Mouse (Mus musculus): ENCODE measurements around the gene Casc3. TPM values are rescaled to one million over a fixed set of nuclear protein-coding genes. Genes with fewer than 3 reads are reported as not detected.
A peak's percentile ranks its signal among the peaks of the same experiment; 100 is the strongest.

Gene Casc3
- polyA plus RNA-seq, 1 experiment: 22.1 TPM

GRCm38 (mm10) chr11:98870791-98871190 is 66.1 kb downstream of the Casc3 start:
- Histone ChIP-seq H3K4me2 (ENCODE audit: low read depth) (no peak overlapping the region), H3K36me3 (ENCODE audit: control insufficient read depth, insufficient read depth) (peaks cover 7% of the 10 kb centered on the region), H3ac (ENCODE audit: control insufficient read depth, insufficient read length) (no peak overlapping the region), H3K4me3 (no peak overlapping the region), H3K27me3 (ENCODE audit: control insufficient read depth, insufficient read depth, insufficient read length) (no peaks in the 10 kb centered on the region), H3K79me2 (ENCODE audit: control insufficient read depth, insufficient read depth) (peaks cover 40% of the 10 kb centered on the region)
- TF ChIP-seq POLR2A (IDR thresholded peaks at IDR 0.05; ENCODE audit: insufficient read length, low read depth) (no peak), MYOG (IDR thresholded peaks at IDR 0.05; ENCODE audit: control insufficient read depth in 1 of 3, insufficient read depth in 1 of 3, insufficient read length in 2 of 3, low read depth in 2 of 3) (no peak), USF1 (IDR thresholded peaks at IDR 0.05; ENCODE audit: low read depth) (no peak), REST (IDR thresholded peaks at IDR 0.05; ENCODE audit: insufficient read depth, insufficient read length) (no peak), E2F4 (IDR thresholded peaks at IDR 0.05; ENCODE audit: insufficient read depth) (no peak), TCF12 (IDR thresholded peaks at IDR 0.05; ENCODE audit: insufficient read depth, poor library complexity, severe bottlenecking) (no peak), TCF3 (IDR thresholded peaks at IDR 0.05; ENCODE audit: insufficient read length, low read depth) (no peak), POLR2AphosphoS2 (IDR thresholded peaks at IDR 0.05; ENCODE audit: insufficient read length, low read depth) (no peak), CEBPB (IDR thresholded peaks at IDR 0.05; ENCODE audit: insufficient read depth, poor library complexity, severe bottlenecking) (no peak), MAX (IDR thresholded peaks at IDR 0.05; ENCODE audit: low read depth) (no peak), MYOD1 (IDR thresholded peaks at IDR 0.05; ENCODE audit: control insufficient read depth in 1 of 3, insufficient read length in 2 of 3, low read depth in 2 of 3) (no peak), SRF (IDR thresholded peaks at IDR 0.05; ENCODE audit: control insufficient read depth, insufficient read length, low read depth) (no peak)

- H3ac ChIP-seq (ENCODE audit: control insufficient read depth, insufficient read length): no peak overlapping the region
- no peak overlapping the region for H3K4me3 ChIP-seq
- H3K79me2 ChIP-seq (ENCODE audit: control insufficient read depth, insufficient read depth): peaks cover 34% of the 10 kb centered on the region
- TF ChIP-seq TCF12 (IDR thresholded peaks at IDR 0.05; ENCODE audit: insufficient read depth, poor library complexity, severe bottlenecking): no peak
- TF ChIP-seq SRF (IDR thresholded peaks at IDR 0.05; ENCODE audit: control insufficient read depth, insufficient read length, low read depth): no peak
- TF ChIP-seq E2F4 (IDR thresholded peaks at IDR 0.05; ENCODE audit: insufficient read depth): no peak
- TF ChIP-seq MAX (IDR thresholded peaks at IDR 0.05; ENCODE audit: low read depth): no peak
- TF ChIP-seq MYOD1 (IDR thresholded peaks at IDR 0.05; ENCODE audit: control insufficient read depth in 1 of 3, insufficient read length in 2 of 3, low read depth in 2 of 3): no peak
- TF ChIP-seq POLR2AphosphoS2 (IDR thresholded peaks at IDR 0.05; ENCODE audit: insufficient read length, low read depth): no peak
- peaks cover 7% of the 10 kb centered on the region for H3K36me3 ChIP-seq (ENCODE audit: control insufficient read depth, insufficient read depth)
- no peaks in the 10 kb centered on the region for H3K27me3 ChIP-seq (ENCODE audit: control insufficient read depth, insufficient read depth, insufficient read length)
- no peak overlapping the region for H3K4me2 ChIP-seq (ENCODE audit: low read depth)
Measured at GRCm38 (mm10) chr11:98871416-98871815, 66.7 kb downstream of the Casc3 start.

GRCm38 (mm10) chr11:98872040-98872439 is 67.3 kb downstream of the Casc3 start:
- no peak overlapping the region for H3K4me2 ChIP-seq (ENCODE audit: low read depth)
- H3K79me2 ChIP-seq (ENCODE audit: control insufficient read depth, insufficient read depth): peaks cover 41% of the 10 kb centered on the region
- H3ac ChIP-seq (ENCODE audit: control insufficient read depth, insufficient read length): no peak overlapping the region
- TF ChIP-seq MAX (IDR thresholded peaks at IDR 0.05; ENCODE audit: low read depth) (no peak), REST (IDR thresholded peaks at IDR 0.05; ENCODE audit: insufficient read depth, insufficient read length) (no peak), TCF12 (IDR thresholded peaks at IDR 0.05; ENCODE audit: insufficient read depth, poor library complexity, severe bottlenecking) (no peak), MYOG (IDR thresholded peaks at IDR 0.05; ENCODE audit: control insufficient read depth in 1 of 3, insufficient read depth in 1 of 3, insufficient read length in 2 of 3, low read depth in 2 of 3) (no peak), E2F4 (IDR thresholded peaks at IDR 0.05; ENCODE audit: insufficient read depth) (no peak), CEBPB (IDR thresholded peaks at IDR 0.05; ENCODE audit: insufficient read depth, poor library complexity, severe bottlenecking) (no peak), SRF (IDR thresholded peaks at IDR 0.05; ENCODE audit: control insufficient read depth, insufficient read length, low read depth) (no peak), POLR2AphosphoS2 (IDR thresholded peaks at IDR 0.05; ENCODE audit: insufficient read length, low read depth) (no peak), TCF3 (IDR thresholded peaks at IDR 0.05; ENCODE audit: insufficient read length, low read depth) (no peak), USF1 (IDR thresholded peaks at IDR 0.05; ENCODE audit: low read depth) (no peak), POLR2A (IDR thresholded peaks at IDR 0.05; ENCODE audit: insufficient read length, low read depth) (no peak), MYOD1 (IDR thresholded peaks at IDR 0.05; ENCODE audit: control insufficient read depth in 1 of 3, insufficient read length in 2 of 3, low read depth in 2 of 3) (no peak)
- H3K27me3 ChIP-seq (ENCODE audit: control insufficient read depth, insufficient read depth, insufficient read length): no peaks in the 10 kb centered on the region
- H3K36me3 ChIP-seq (ENCODE audit: control insufficient read depth, insufficient read depth): peaks cover 7% of the 10 kb centered on the region
- H3K4me3 ChIP-seq: no peak overlapping the region

GRCm38 (mm10) chr11:98873900-98874299 is 69.2 kb downstream of the Casc3 start:
- H3ac ChIP-seq (ENCODE audit: control insufficient read depth, insufficient read length): no peak overlapping the region
- H3K4me2 ChIP-seq (ENCODE audit: low read depth): peak overlapping the region; percentile 8
- TF ChIP-seq MAX (IDR thresholded peaks at IDR 0.05; ENCODE audit: low read depth) (no peak), E2F4 (IDR thresholded peaks at IDR 0.05; ENCODE audit: insufficient read depth) (no peak), CEBPB (IDR thresholded peaks at IDR 0.05; ENCODE audit: insufficient read depth, poor library complexity, severe bottlenecking) (no peak)
- peaks cover 44% of the 10 kb centered on the region for H3K79me2 ChIP-seq (ENCODE audit: control insufficient read depth, insufficient read depth)
- no peak overlapping the region for H3K4me3 ChIP-seq
- no peaks in the 10 kb centered on the region for H3K27me3 ChIP-seq (ENCODE audit: control insufficient read depth, insufficient read depth, insufficient read length)
- H3K36me3 ChIP-seq (ENCODE audit: control insufficient read depth, insufficient read depth): no peaks in the 10 kb centered on the region

- H3K4me2 ChIP-seq (ENCODE audit: low read depth): no peak overlapping the region
- no peak for TF ChIP-seq MAX (IDR thresholded peaks at IDR 0.05; ENCODE audit: low read depth)
- TF ChIP-seq USF1 (IDR thresholded peaks at IDR 0.05; ENCODE audit: low read depth): no peak
- TF ChIP-seq REST (IDR thresholded peaks at IDR 0.05; ENCODE audit: insufficient read depth, insufficient read length): no peak
- no peak for TF ChIP-seq TCF12 (IDR thresholded peaks at IDR 0.05; ENCODE audit: insufficient read depth, poor library complexity, severe bottlenecking)
- no peak for TF ChIP-seq POLR2AphosphoS2 (IDR thresholded peaks at IDR 0.05; ENCODE audit: insufficient read length, low read depth)
- TF ChIP-seq SRF (IDR thresholded peaks at IDR 0.05; ENCODE audit: control insufficient read depth, insufficient read length, low read depth): no peak
- no peak for TF ChIP-seq MYOG (IDR thresholded peaks at IDR 0.05; ENCODE audit: control insufficient read depth in 1 of 3, insufficient read depth in 1 of 3, insufficient read length in 2 of 3, low read depth in 2 of 3)
- TF ChIP-seq MYOD1 (IDR thresholded peaks at IDR 0.05; ENCODE audit: control insufficient read depth in 1 of 3, insufficient read length in 2 of 3, low read depth in 2 of 3): no peak
- TF ChIP-seq E2F4 (IDR thresholded peaks at IDR 0.05; ENCODE audit: insufficient read depth): no peak
- no peak for TF ChIP-seq CEBPB (IDR thresholded peaks at IDR 0.05; ENCODE audit: insufficient read depth, poor library complexity, severe bottlenecking)
- TF ChIP-seq POLR2A (IDR thresholded peaks at IDR 0.05; ENCODE audit: insufficient read length, low read depth): no peak
- TF ChIP-seq TCF3 (IDR thresholded peaks at IDR 0.05; ENCODE audit: insufficient read length, low read depth): no peak
- no peaks in the 10 kb centered on the region for H3K27me3 ChIP-seq (ENCODE audit: control insufficient read depth, insufficient read depth, insufficient read length)
- H3K36me3 ChIP-seq (ENCODE audit: control insufficient read depth, insufficient read depth): no peaks in the 10 kb centered on the region
- H3K4me3 ChIP-seq: no peak overlapping the region
- H3K79me2 ChIP-seq (ENCODE audit: control insufficient read depth, insufficient read depth): peaks cover 43% of the 10 kb centered on the region
- no peak overlapping the region for H3ac ChIP-seq (ENCODE audit: control insufficient read depth, insufficient read length)
Measured at GRCm38 (mm10) chr11:98877001-98877400, 72.3 kb downstream of the Casc3 start.
